Mouse (Mus musculus) CH12.LX (cell line): Measurements from ENCODE around the gene Msi2. TPM values are rescaled to one million over a fixed set of nuclear protein-coding genes. Genes with fewer than 3 reads are reported as not detected.

ENCODE experiments used
- DNase-seq: peaks from one replicate; pipeline ENCODE4 v3.0.0-alpha.2; 2013; ENCODE audit errors: extremely low read depth
- H3K27ac ChIP-seq: 2 replicates; pipeline ENCODE4 v1.5.1; 2012; ENCODE audit warnings: low read depth, mild to moderate bottlenecking, control low read depth, moderate library complexity; ENCODE audit not compliant: insufficient read depth
- H3K27me3 ChIP-seq: replicated peaks from 2 replicates; pipeline ENCODE3; 2012; ENCODE audit warnings: inconsistent platforms
- H3K36me3 ChIP-seq, 2 experiments: replicated peaks in 1 of 2; 2 replicates each; pipeline versions ENCODE3 to v1.6.1; 2012; ENCODE audit warnings: inconsistent platforms in 1 of 2, low read length in 1 of 2, mild to moderate bottlenecking in 1 of 2, mixed read lengths in 1 of 2, moderate library complexity in 1 of 2; ENCODE audit not compliant: control insufficient read depth in 1 of 2, insufficient read depth in 1 of 2
- H3K4me1 ChIP-seq, 2 experiments: 2 replicates each; pipeline ENCODE4 v1.6.1; 2012; ENCODE audit warnings: inconsistent platforms in 1 of 2, moderate library complexity in 1 of 2; ENCODE audit not compliant: insufficient read depth in 2 of 2, control insufficient read depth in 1 of 2
- H3K4me2 ChIP-seq: 2 replicates; pipeline ENCODE4 v1.6.1; 2012; ENCODE audit warnings: low read depth, mild to moderate bottlenecking, control low read depth; ENCODE audit not compliant: poor library complexity, insufficient read depth, severe bottlenecking
- H3K4me3 ChIP-seq, 3 experiments: fragments of 150-350 bp in 1 of 3; sonication (generic) in 1 of 3; replicated peaks in 1 of 3; 2 replicates each; pipeline versions ENCODE3 to v1.5.1; 2011 to 2012; ENCODE audit warnings: low read depth in 2 of 3, low read length in 2 of 3, mild to moderate bottlenecking in 2 of 3, moderate library complexity in 2 of 3, control low read depth in 1 of 3, improper control_type of control experiment in 1 of 3, inconsistent platforms in 1 of 3, mixed read lengths in 1 of 3; ENCODE audit not compliant: poor library complexity in 1 of 3
- H3K79me2 ChIP-seq: replicated peaks from 2 replicates; pipeline ENCODE4 v1.6.1; 2012; ENCODE audit warnings: mild to moderate bottlenecking, moderate library complexity; ENCODE audit not compliant: control insufficient read depth, poor library complexity, insufficient read depth, severe bottlenecking; ENCODE audit errors: extremely low read depth
- H3K9ac ChIP-seq: 2 replicates; pipeline ENCODE4 v1.6.1; 2012; ENCODE audit warnings: low read depth, mild to moderate bottlenecking, control low read depth, moderate library complexity; ENCODE audit not compliant: insufficient read depth
- H3K9me3 ChIP-seq: replicated peaks from 2 replicates; pipeline ENCODE3; 2012; ENCODE audit warnings: low read length, inconsistent platforms, mixed read lengths
- CHD1 ChIP-seq: IDR thresholded peaks from 2 replicates; pipeline ENCODE4 v1.6.1; 2012; ENCODE audit warnings: low read depth, low read length, improper control_type of control experiment, inconsistent platforms
- E2F4 ChIP-seq: IDR thresholded peaks from 2 replicates; pipeline ENCODE4 v1.6.1; 2011; ENCODE audit warnings: low read depth, low read length, improper control_type of control experiment; ENCODE audit not compliant: insufficient replicate concordance
- ELF1 ChIP-seq: IDR thresholded peaks from 2 replicates; pipeline ENCODE4 v1.6.1; 2014; ENCODE audit warnings: low read depth, mild to moderate bottlenecking, inconsistent platforms, low read length, improper control_type of control experiment
- EP300 ChIP-seq: IDR thresholded peaks from 2 replicates; pipeline ENCODE4 v1.6.1; 2011; ENCODE audit warnings: low read length, improper control_type of control experiment
- ETS1 ChIP-seq: conservative IDR thresholded peaks from 2 replicates; pipeline ENCODE4 v1.6.1; 2012; ENCODE audit warnings: low read depth, mild to moderate bottlenecking, inconsistent platforms, low read length, improper control_type of control experiment, moderate library complexity
- IRF4 ChIP-seq: IDR thresholded peaks from 2 replicates; pipeline ENCODE4 v1.6.1; 2014; ENCODE audit warnings: low read depth, mild to moderate bottlenecking, inconsistent platforms, low read length, improper control_type of control experiment
- JUND ChIP-seq: conservative IDR thresholded peaks from 2 replicates; pipeline ENCODE4 v1.6.1; 2011; ENCODE audit warnings: low read depth, low read length, improper control_type of control experiment
- KAT2A ChIP-seq: IDR thresholded peaks from 2 replicates; pipeline ENCODE4 v1.6.1; 2012; ENCODE audit warnings: low read length, improper control_type of control experiment, inconsistent platforms; ENCODE audit not compliant: insufficient replicate concordance
- MAFK ChIP-seq: IDR thresholded peaks from 2 replicates; pipeline ENCODE4 v1.6.1; 2011; ENCODE audit warnings: low read length, improper control_type of control experiment; ENCODE audit not compliant: insufficient replicate concordance
- MAX ChIP-seq: IDR thresholded peaks from 2 replicates; pipeline ENCODE4 v1.6.1; 2011; ENCODE audit warnings: low read length, improper control_type of control experiment
- MAZ ChIP-seq: IDR thresholded peaks from 2 replicates; pipeline ENCODE4 v1.6.1; 2012; ENCODE audit warnings: low read depth, mild to moderate bottlenecking, inconsistent platforms, low read length, improper control_type of control experiment, moderate library complexity
- MEF2A ChIP-seq: IDR thresholded peaks from 2 replicates; pipeline ENCODE4 v1.6.1; 2014; ENCODE audit warnings: low read depth, mild to moderate bottlenecking, inconsistent platforms, low read length, improper control_type of control experiment, borderline replicate concordance
- MXI1 ChIP-seq: IDR thresholded peaks from 2 replicates; pipeline ENCODE4 v1.6.1; 2011; ENCODE audit warnings: mild to moderate bottlenecking, low read depth, low read length, improper control_type of control experiment
- MYC ChIP-seq: IDR thresholded peaks from 2 replicates; pipeline ENCODE4 v1.6.1; 2011; ENCODE audit warnings: low read depth, mild to moderate bottlenecking, improper control_type of control experiment, low read length
- NRF1 ChIP-seq: IDR thresholded peaks from 2 replicates; pipeline ENCODE4 v1.6.1; 2014; ENCODE audit warnings: low read depth, mild to moderate bottlenecking, inconsistent platforms, low read length, improper control_type of control experiment, moderate library complexity
- POLR2A ChIP-seq: IDR thresholded peaks from 2 replicates; pipeline ENCODE4 v1.6.1; 2011; ENCODE audit warnings: low read depth, mild to moderate bottlenecking, improper control_type of control experiment, low read length
- POLR2AphosphoS2 ChIP-seq: IDR thresholded peaks from 2 replicates; pipeline ENCODE4 v1.6.1; 2011; ENCODE audit warnings: low read depth, low read length, improper control_type of control experiment
- SIN3A ChIP-seq: IDR thresholded peaks from 2 replicates; pipeline ENCODE4 v1.6.1; 2012; ENCODE audit warnings: low read length, improper control_type of control experiment, inconsistent platforms
- TCF12 ChIP-seq: IDR thresholded peaks from 2 replicates; pipeline ENCODE4 v1.6.1; 2014; ENCODE audit warnings: low read depth, mild to moderate bottlenecking, inconsistent platforms, low read length, improper control_type of control experiment
- USF1 ChIP-seq: IDR thresholded peaks from 2 replicates; pipeline ENCODE4 v1.6.1; 2014; ENCODE audit warnings: low read depth, mild to moderate bottlenecking, inconsistent platforms, low read length, improper control_type of control experiment
- USF2 ChIP-seq: conservative IDR thresholded peaks from 2 replicates; pipeline ENCODE4 v1.6.1; 2011; ENCODE audit warnings: low read depth, low read length, improper control_type of control experiment
- ZNF384 ChIP-seq: IDR thresholded peaks from 2 replicates; pipeline ENCODE4 v1.6.1; 2012; ENCODE audit warnings: low read depth, low read length, improper control_type of control experiment, inconsistent platforms
- dilution Hi-C: fragments of 300-500 bp; cut with MboI; formaldehyde crosslinking; loops from 2 replicates; pipeline ENCODE4 v1.14.3; 2020; ENCODE audit warnings: low sequenced_read_pairs; ENCODE audit not compliant: extremely low pct_unique_long_range_greater_than_20kb, extremely low pct_ligation_motif_present
- in situ Hi-C: fragments of 300-500 bp; cut with MboI; formaldehyde crosslinking; loops from 3 replicates; pipeline ENCODE4 v1.14.3; 2019; ENCODE audit warnings: low sequenced_read_pairs, low pct_ligation_motif_present, low pct_unique_long_range_greater_than_20kb, mixed read lengths
- polyA plus RNA-seq: library from polyadenylated mRNA; unstranded; fragments of >175 nt; gene quantifications from 2 replicates; pipeline ENCODE4 v1.2.1, GENCODE M21; 2012; ENCODE audit warnings: low read depth; ENCODE audit not compliant: insufficient read length
- total RNA-seq, 2 experiments: library from RNA; depleted of rRNA; stranded (reverse); fragments of 300-350 nt in 1 of 2; fragments of >200 nt in 1 of 2; gene quantifications; 2 replicates each; pipeline ENCODE4 v1.2.3; 2012 to 2014

The Msi2 gene
- total and polyA plus RNA-seq, 3 experiments, result 40.3 to 73.1 (median 52.6) TPM

DNA sequence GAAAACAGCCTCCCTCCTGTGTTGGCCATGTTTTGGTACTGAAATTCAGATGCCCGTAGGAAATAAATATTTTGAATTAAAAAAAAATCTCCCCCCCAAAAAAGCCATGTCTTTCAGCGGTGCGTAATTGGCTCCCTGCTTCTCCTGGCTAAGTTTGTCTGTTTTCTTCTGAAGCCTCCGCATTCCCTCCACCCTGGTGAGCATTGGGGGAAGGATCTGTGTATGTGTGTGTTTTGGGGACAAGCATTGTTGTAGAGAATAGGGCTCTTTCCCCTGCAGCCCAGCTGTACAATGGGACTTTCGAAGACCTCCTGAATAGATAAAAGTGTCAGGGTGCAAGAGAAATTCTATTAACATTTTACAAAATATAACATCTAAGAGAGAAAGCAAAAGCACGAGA is 236.1 kb downstream of the Msi2 start:
- dilution Hi-C loops, result no loop called here
- H3K4me1 ChIP-seq, result peaks cover 37 to 89% of the 10 kb centered on the region in 2 experiments
- H3K4me2 ChIP-seq, result no peak overlapping the region
- peaks cover 7 to 38% of the 10 kb centered on the region in 2 experiments for H3K36me3 ChIP-seq
- H3K4me3 ChIP-seq, result no peak overlapping the region
- no peaks in the 10 kb centered on the region for H3K9me3 ChIP-seq
- TF ChIP-seq SIN3A (no peak), USF1 (no peak), MAFK (no peak), EP300 (no peak), MAZ (no peak), MYC (no peak), MAX (no peak), ELF1 (no peak), MXI1 (no peak), USF2 (no peak), CHD1 (no peak)
- H3K9ac ChIP-seq, result no peak overlapping the region
- H3K27ac ChIP-seq, result no peak overlapping the region
- in situ Hi-C loops, result no loop called here
- no peaks in the 10 kb centered on the region for H3K79me2 ChIP-seq
- H3K27me3 ChIP-seq, result no peaks in the 10 kb centered on the region
- no peak for DNase-seq

- peaks cover 37 to 87% of the 10 kb centered on the region in 2 experiments for H3K4me1 ChIP-seq
- H3K9ac ChIP-seq, result no peak overlapping the region
- peak; percentile 35 for DNase-seq
- dilution Hi-C loops, result no loop called here
- H3K79me2 ChIP-seq, result no peaks in the 10 kb centered on the region
- no peak overlapping the region for H3K27ac ChIP-seq
- H3K36me3 ChIP-seq, result peaks cover 7 to 44% of the 10 kb centered on the region in 2 experiments
- TF ChIP-seq CHD1, result no peak
- TF ChIP-seq ETS1, result no peak
- no peak for TF ChIP-seq JUND
- no peak for TF ChIP-seq E2F4
- no peak for TF ChIP-seq USF2
- TF ChIP-seq MAZ, result no peak
- no peak for TF ChIP-seq IRF4
- TF ChIP-seq SIN3A, result no peak
- no peak for TF ChIP-seq POLR2A
- TF ChIP-seq KAT2A, result no peak
- no peak for TF ChIP-seq POLR2AphosphoS2
- no peak for TF ChIP-seq ZNF384
- TF ChIP-seq MEF2A, result no peak
- no peak for TF ChIP-seq TCF12
- no peak for TF ChIP-seq NRF1
- TF ChIP-seq, all 38 proteins: peak for 0
- no peak overlapping the region for H3K4me2 ChIP-seq
- no peaks in the 10 kb centered on the region for H3K27me3 ChIP-seq
- in situ Hi-C loops, result no loop called here
- no peaks in the 10 kb centered on the region for H3K9me3 ChIP-seq
- no peak overlapping the region for H3K4me3 ChIP-seq
These were observed 236.6 kb downstream of the Msi2 start for GRCm38 (mm10) chr11:88481602-88482161.
